Mouse (Mus musculus): ENCODE measurements around the gene Ap2b1. TPM values are rescaled to one million over a fixed set of nuclear protein-coding genes. Genes with fewer than 3 reads are reported as not detected.

Gene Ap2b1
- polyA plus RNA-seq, 1 experiment from 2014 or later = 173 TPM

GRCm38 (mm10) chr11:83357421-83357820, 58.6 kb downstream of the Ap2b1 start:
- H3K4me1 ChIP-seq (ENCODE audit: control insufficient read depth, insufficient read depth, low read length) = no peaks in the 10 kb centered on the region
- no peak for ATAC-seq (ENCODE audit: low FRiP score, low TSS enrichment)
- 64% methylated on average over 3 of the region's 3 CpGs for WGBS

GRCm38 (mm10) chr11:83364656-83365055, 65.8 kb downstream of the Ap2b1 start:
- Histone ChIP-seq H3K27me3 (ENCODE audit: control insufficient read depth, insufficient read depth, low read length) (no peaks in the 10 kb centered on the region), H3K4me2 (ENCODE audit: low read length) (no peak overlapping the region), H3K27ac (replicated peaks; ENCODE audit: low read depth, low read length) (no peak overlapping the region), H3K4me3 (replicated peaks; ENCODE audit: low read depth, low read length) (no peak overlapping the region), H3K9me3 (ENCODE audit: control insufficient read depth, low read length) (no peaks in the 10 kb centered on the region), H3K9ac (replicated peaks; ENCODE audit: low read length) (no peak overlapping the region), H3K36me3 (ENCODE audit: control insufficient read depth, insufficient read depth, low read length) (peaks cover 44% of the 10 kb centered on the region), H3K4me1 (ENCODE audit: control insufficient read depth, insufficient read depth, low read length) (no peaks in the 10 kb centered on the region)
- no peak for ATAC-seq (ENCODE audit: low FRiP score, low TSS enrichment)
- 96% methylated on average over 6 of the region's 6 CpGs for WGBS
- DNase-seq = no peak

More at GRCm38 (mm10) chr11:83357421-83357820, 58.6 kb downstream of the Ap2b1 start:
- H3K9me3 ChIP-seq (ENCODE audit: control insufficient read depth, low read length) = no peaks in the 10 kb centered on the region
- no peak overlapping the region for H3K9ac ChIP-seq (replicated peaks; ENCODE audit: low read length)
- H3K4me2 ChIP-seq (ENCODE audit: low read length) = no peak overlapping the region
- DNase-seq = peak; percentile 80
- peaks cover 16% of the 10 kb centered on the region for H3K36me3 ChIP-seq (ENCODE audit: control insufficient read depth, insufficient read depth, low read length)
- H3K4me3 ChIP-seq (replicated peaks; ENCODE audit: low read depth, low read length) = no peak overlapping the region
- H3K27ac ChIP-seq (replicated peaks; ENCODE audit: low read depth, low read length) = no peak overlapping the region
- H3K27me3 ChIP-seq (ENCODE audit: control insufficient read depth, insufficient read depth, low read length) = no peaks in the 10 kb centered on the region

GRCm38 (mm10) chr11:83371267-83371666, 72.4 kb downstream of the Ap2b1 start:
- no peaks in the 10 kb centered on the region for H3K9me3 ChIP-seq (ENCODE audit: control insufficient read depth, low read length)
- no peak overlapping the region for H3K9ac ChIP-seq (replicated peaks; ENCODE audit: low read length)
- H3K36me3 ChIP-seq (ENCODE audit: control insufficient read depth, insufficient read depth, low read length) = peaks cover 75% of the 10 kb centered on the region
- no peak overlapping the region for H3K27ac ChIP-seq (replicated peaks; ENCODE audit: low read depth, low read length)
- DNase-seq = no peak
- 89% methylated on average over 4 of the region's 4 CpGs for WGBS
- no peak for ATAC-seq (ENCODE audit: low FRiP score, low TSS enrichment)
- H3K4me1 ChIP-seq (ENCODE audit: control insufficient read depth, insufficient read depth, low read length) = no peaks in the 10 kb centered on the region
- H3K4me2 ChIP-seq (ENCODE audit: low read length) = no peak overlapping the region
- H3K4me3 ChIP-seq (replicated peaks; ENCODE audit: low read depth, low read length) = no peak overlapping the region
- no peaks in the 10 kb centered on the region for H3K27me3 ChIP-seq (ENCODE audit: control insufficient read depth, insufficient read depth, low read length)

DNA sequence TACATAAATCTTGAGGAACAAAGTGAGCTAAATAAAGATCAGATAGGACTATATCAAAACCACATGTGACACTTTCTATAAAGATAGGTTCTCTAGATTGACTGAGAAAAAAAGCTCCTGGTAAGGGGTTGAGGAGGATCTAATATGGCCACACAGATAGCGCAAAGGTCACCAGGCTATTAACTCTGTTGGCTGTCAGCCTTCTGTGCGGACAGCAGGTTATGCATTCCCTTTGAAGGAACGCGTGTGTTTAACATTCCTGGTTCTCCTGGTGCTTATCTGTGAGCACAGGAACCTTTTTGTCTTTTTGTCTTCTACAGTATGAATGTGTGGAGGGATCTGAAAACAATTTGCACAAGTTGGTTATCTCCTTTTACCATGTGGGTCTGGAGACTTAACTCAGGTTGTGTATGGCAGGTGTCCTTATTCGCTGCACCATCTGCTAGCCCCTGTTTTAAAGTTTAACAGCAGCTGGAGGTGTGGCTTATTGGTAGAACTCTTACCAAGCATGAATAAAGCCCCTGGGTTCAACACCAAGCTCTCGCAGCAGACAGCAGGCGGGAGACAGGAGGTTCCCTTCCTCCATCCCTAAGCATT, 81.0 kb downstream of the Ap2b1 start:
- 88% methylated on average over 7 of the region's 7 CpGs for WGBS
- no peak overlapping the region for H3K27ac ChIP-seq (replicated peaks; ENCODE audit: low read depth, low read length)
- no peaks in the 10 kb centered on the region for H3K9me3 ChIP-seq (ENCODE audit: control insufficient read depth, low read length)
- no peak overlapping the region for H3K4me3 ChIP-seq (replicated peaks; ENCODE audit: low read depth, low read length)
- no peaks in the 10 kb centered on the region for H3K27me3 ChIP-seq (ENCODE audit: control insufficient read depth, insufficient read depth, low read length)
- no peak for ATAC-seq (ENCODE audit: low FRiP score, low TSS enrichment)
- H3K4me1 ChIP-seq (ENCODE audit: control insufficient read depth, insufficient read depth, low read length) = no peaks in the 10 kb centered on the region
- DNase-seq = no peak
- H3K4me2 ChIP-seq (ENCODE audit: low read length) = no peak overlapping the region
- H3K9ac ChIP-seq (replicated peaks; ENCODE audit: low read length) = no peak overlapping the region
- H3K36me3 ChIP-seq (ENCODE audit: control insufficient read depth, insufficient read depth, low read length) = peaks cover 19% of the 10 kb centered on the region

GRCm38 (mm10) chr11:83382876-83383531, 84.2 kb downstream of the Ap2b1 start:
- WGBS = 58% methylated on average over 9 of the region's 9 CpGs
- Histone ChIP-seq H3K27me3 (ENCODE audit: control insufficient read depth, insufficient read depth, low read length) (no peaks in the 10 kb centered on the region), H3K4me1 (ENCODE audit: control insufficient read depth, insufficient read depth, low read length) (no peaks in the 10 kb centered on the region), H3K9me3 (ENCODE audit: control insufficient read depth, low read length) (no peaks in the 10 kb centered on the region), H3K4me2 (ENCODE audit: low read length) (no peak overlapping the region), H3K9ac (replicated peaks; ENCODE audit: low read length) (no peak overlapping the region), H3K27ac (replicated peaks; ENCODE audit: low read depth, low read length) (no peak overlapping the region), H3K36me3 (ENCODE audit: control insufficient read depth, insufficient read depth, low read length) (peaks cover 12% of the 10 kb centered on the region), H3K4me3 (replicated peaks; ENCODE audit: low read depth, low read length) (no peak overlapping the region)
- DNase-seq = peak; percentile 5
- ATAC-seq (ENCODE audit: low FRiP score, low TSS enrichment) = no peak

DNA sequence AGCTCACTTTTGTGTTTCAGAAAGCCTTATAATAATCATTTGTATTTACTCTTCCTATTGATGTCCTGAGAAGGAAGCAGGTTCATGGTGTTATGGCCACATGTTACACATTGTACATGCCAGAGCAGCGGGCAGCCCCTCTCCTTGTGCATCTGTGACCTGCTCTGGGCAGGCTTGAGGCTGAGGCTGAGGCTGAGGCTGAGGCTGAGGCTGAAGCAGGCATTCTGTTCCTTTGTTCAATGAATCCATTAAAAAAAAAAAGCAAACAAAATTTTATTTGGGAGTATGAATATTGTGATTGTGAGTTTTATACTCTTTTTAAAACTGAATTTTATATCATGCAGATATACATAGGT, 84.7 kb downstream of the Ap2b1 start:
- Histone ChIP-seq H3K27me3 (ENCODE audit: control insufficient read depth, insufficient read depth, low read length) (no peaks in the 10 kb centered on the region), H3K36me3 (ENCODE audit: control insufficient read depth, insufficient read depth, low read length) (peaks cover 10% of the 10 kb centered on the region), H3K4me2 (ENCODE audit: low read length) (no peak overlapping the region), H3K9me3 (ENCODE audit: control insufficient read depth, low read length) (no peaks in the 10 kb centered on the region), H3K4me1 (ENCODE audit: control insufficient read depth, insufficient read depth, low read length) (no peaks in the 10 kb centered on the region), H3K4me3 (replicated peaks; ENCODE audit: low read depth, low read length) (no peak overlapping the region), H3K9ac (replicated peaks; ENCODE audit: low read length) (no peak overlapping the region), H3K27ac (replicated peaks; ENCODE audit: low read depth, low read length) (no peak overlapping the region)
- DNase-seq = no peak
- ATAC-seq (ENCODE audit: low FRiP score, low TSS enrichment) = no peak
- 81% methylated on average over 1 of the region's 1 CpGs for WGBS

GRCm38 (mm10) chr11:83393062-83393461, 94.2 kb downstream of the Ap2b1 start:
- Histone ChIP-seq H3K36me3 (ENCODE audit: control insufficient read depth, insufficient read depth, low read length) (peaks cover 63% of the 10 kb centered on the region), H3K27ac (replicated peaks; ENCODE audit: low read depth, low read length) (no peak overlapping the region), H3K9ac (replicated peaks; ENCODE audit: low read length) (no peak overlapping the region), H3K4me1 (ENCODE audit: control insufficient read depth, insufficient read depth, low read length) (0 out of 2 replicates have a peak, but pooled peaks cover 4% of the 10 kb centered on the region), H3K27me3 (ENCODE audit: control insufficient read depth, insufficient read depth, low read length) (no peaks in the 10 kb centered on the region), H3K9me3 (ENCODE audit: control insufficient read depth, low read length) (no peaks in the 10 kb centered on the region), H3K4me2 (ENCODE audit: low read length) (no peak overlapping the region), H3K4me3 (replicated peaks; ENCODE audit: low read depth, low read length) (no peak overlapping the region)
- no peak for ATAC-seq (ENCODE audit: low FRiP score, low TSS enrichment)
- 92% methylated on average over 4 of the region's 4 CpGs for WGBS
- no peak for DNase-seq

DNA sequence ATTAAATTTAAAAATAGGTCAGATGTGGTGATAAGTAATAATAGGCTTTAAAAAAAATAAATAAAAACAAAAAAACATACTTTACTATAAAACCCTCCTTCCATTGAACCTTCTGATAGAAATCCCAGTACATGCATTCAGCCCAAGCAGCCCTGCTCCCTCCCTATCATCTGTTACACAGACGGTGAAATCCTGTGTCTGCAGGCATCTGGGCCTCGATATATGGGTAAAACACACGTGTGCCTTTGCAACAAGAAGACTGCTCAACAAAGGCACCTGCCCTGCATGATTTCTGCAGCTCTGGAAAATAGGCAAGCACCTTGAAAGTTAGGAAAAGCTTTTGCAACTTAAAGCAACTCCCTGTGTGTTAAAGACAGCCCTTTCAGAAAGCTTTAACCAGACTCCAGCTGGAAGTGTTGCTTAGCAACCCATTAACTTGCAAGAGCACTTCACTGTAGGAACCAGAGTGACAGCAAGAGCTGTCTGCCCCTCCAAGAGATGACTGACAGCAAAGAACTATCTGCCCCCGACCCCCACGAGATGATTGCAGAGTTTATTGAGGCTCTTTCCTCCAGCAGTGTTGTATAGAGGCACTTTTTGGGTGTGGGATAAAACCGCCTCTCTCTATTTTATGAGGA, 96.1 kb downstream of the Ap2b1 start:
- DNase-seq (peak; percentile 59), ATAC-seq (ENCODE audit: low FRiP score, low TSS enrichment) (no peak)
- peaks cover 74% of the 10 kb centered on the region for H3K36me3 ChIP-seq (ENCODE audit: control insufficient read depth, insufficient read depth, low read length)
- WGBS = 13% methylated on average over 6 of the region's 6 CpGs
- no peak overlapping the region for H3K9ac ChIP-seq (replicated peaks; ENCODE audit: low read length)
- no peak overlapping the region for H3K4me3 ChIP-seq (replicated peaks; ENCODE audit: low read depth, low read length)
- H3K4me2 ChIP-seq (ENCODE audit: low read length) = no peak overlapping the region
- 0 out of 2 replicates have a peak overlapping the region, but pooled peaks have one; percentile 32 for H3K27ac ChIP-seq (replicated peaks; ENCODE audit: low read depth, low read length)
- no peaks in the 10 kb centered on the region for H3K27me3 ChIP-seq (ENCODE audit: control insufficient read depth, insufficient read depth, low read length)
- 0 out of 2 replicates have a peak, but pooled peaks cover 4% of the 10 kb centered on the region for H3K4me1 ChIP-seq (ENCODE audit: control insufficient read depth, insufficient read depth, low read length)
- no peaks in the 10 kb centered on the region for H3K9me3 ChIP-seq (ENCODE audit: control insufficient read depth, low read length)
